Mouse (Mus musculus) liver, embryonic 13.5 days (tissue): ENCODE results near the gene Ugt1a6b. TPM values are rescaled to one million over a fixed set of nuclear protein-coding genes. Genes with fewer than 3 reads are reported as not detected.

ENCODE experiments used
- ATAC-seq: fragments of 200-750 bp; cut with Nextera tagmentation; 2 replicates; pipeline ENCODE4 v1.8.0; 2017; ENCODE audit warnings: low read depth, mild to moderate bottlenecking, moderate number of reproducible peaks, moderate library complexity
- DNase-seq: peaks from one replicate; pipeline ENCODE4 v3.0.0; 2022
- H3K27ac ChIP-seq: fragments of 300-500 bp; sonication (generic); 2 replicates; pipeline ENCODE4 v1.5.1; 2015; ENCODE audit warnings: moderate library complexity, mild to moderate bottlenecking, inconsistent platforms
- H3K27me3 ChIP-seq: fragments of 300-500 bp; sonication (generic); 2 replicates; pipeline ENCODE4 v1.6.1; 2015; ENCODE audit warnings: mild to moderate bottlenecking, inconsistent platforms
- H3K36me3 ChIP-seq: fragments of 300-500 bp; sonication (generic); 2 replicates; pipeline ENCODE4 v1.6.1; 2015; ENCODE audit warnings: mild to moderate bottlenecking, inconsistent platforms
- H3K4me1 ChIP-seq: fragments of 300-500 bp; sonication (generic); replicated peaks from 2 replicates; pipeline ENCODE4 v1.6.1; 2015; ENCODE audit warnings: inconsistent platforms
- H3K4me2 ChIP-seq: fragments of 300-500 bp; sonication (generic); 2 replicates; pipeline ENCODE4 v1.6.1; 2015; ENCODE audit warnings: inconsistent platforms, mild to moderate bottlenecking, moderate library complexity
- H3K4me3 ChIP-seq: fragments of 300-500 bp; sonication (generic); replicated peaks from 2 replicates; pipeline ENCODE4 v1.5.1; 2015; ENCODE audit warnings: mild to moderate bottlenecking, inconsistent platforms
- H3K9ac ChIP-seq: fragments of 300-500 bp; sonication (generic); 2 replicates; pipeline ENCODE4 v1.6.1; 2015; ENCODE audit warnings: mild to moderate bottlenecking, inconsistent platforms
- H3K9me3 ChIP-seq: fragments of 300-500 bp; sonication (generic); replicated peaks from 2 replicates; pipeline ENCODE4 v1.6.1; 2016; ENCODE audit warnings: inconsistent platforms
- whole genome bisulfite sequencing: fragments of 180-500 bp; shearing (Covaris S2); methylation state at CpG from one replicate; pipeline ENCODE4 v1.1.7; 2015; ENCODE audit not compliant: insufficient replicate concordance; 5-methylcytosine and 5-hydroxymethylcytosine counted together
- polyA plus RNA-seq: library from polyadenylated mRNA; unstranded; fragments of >200 nt; fragmentation: Nextera tagmentation; extraction: Ambion mirVana; gene quantifications from 2 replicates; pipeline ENCODE4 v1.2.1, GENCODE M21; 2015

Ugt1a6b gene
- polyA plus RNA-seq, 1 experiment from 2014 or later, result 2.1 TPM

DNA sequence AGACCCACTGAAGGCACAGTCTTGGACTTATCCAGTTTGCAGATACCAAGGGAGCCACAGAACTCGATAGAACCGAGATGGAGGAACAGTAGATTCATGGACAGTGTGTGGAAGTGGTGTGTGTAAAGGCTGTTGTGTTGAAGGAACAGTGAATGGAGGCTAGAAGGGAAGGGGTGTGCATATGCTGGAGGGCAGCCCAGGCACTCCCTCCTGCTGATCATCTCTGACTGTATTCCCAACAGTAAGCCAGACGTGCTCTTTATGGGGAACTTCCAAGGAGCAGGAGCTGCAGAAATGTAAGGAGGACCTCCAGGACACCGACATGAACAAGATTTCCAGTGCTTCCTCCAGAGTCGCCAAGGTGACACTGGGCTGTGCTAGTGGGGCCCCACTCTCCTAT lies 147.0 kb downstream of the Ugt1a6b start:
- Histone ChIP-seq H3K9me3 (peaks cover 74% of the 10 kb centered on the region), H3K4me2 (no peak overlapping the region), H3K4me1 (no peaks in the 10 kb centered on the region), H3K9ac (no peak overlapping the region), H3K27ac (no peak overlapping the region), H3K4me3 (no peak overlapping the region), H3K27me3 (no peaks in the 10 kb centered on the region), H3K36me3 (no peaks in the 10 kb centered on the region)
- ATAC-seq (no peak), DNase-seq (no peak)
- 57% methylated on average over 5 of the region's 5 CpGs for WGBS

DNA sequence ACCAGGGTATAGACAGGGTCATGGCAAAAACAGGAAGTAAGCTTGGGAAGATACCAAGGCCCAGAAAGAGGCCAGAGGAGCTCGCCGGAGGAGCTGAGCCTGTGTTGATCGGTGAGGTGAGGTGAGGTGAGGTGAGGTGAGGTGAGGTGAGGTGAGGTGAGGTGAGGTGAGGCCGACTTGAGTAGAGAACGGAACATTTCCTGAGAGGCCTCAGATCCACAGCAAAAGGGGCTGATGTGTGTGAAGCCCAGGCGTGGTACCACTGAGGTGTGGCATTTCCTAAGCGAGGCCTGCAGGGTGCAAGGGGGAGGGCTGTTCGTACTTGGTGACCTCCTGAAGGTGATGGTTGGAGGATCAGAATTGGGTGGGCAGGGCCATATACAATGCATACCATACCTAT lies 150.1 kb downstream of the Ugt1a6b start:
- ATAC-seq (no peak), DNase-seq (no peak)
- Histone ChIP-seq H3K9me3 (peaks cover 73% of the 10 kb centered on the region), H3K36me3 (no peaks in the 10 kb centered on the region), H3K27ac (no peak overlapping the region), H3K4me3 (no peak overlapping the region), H3K27me3 (no peaks in the 10 kb centered on the region), H3K4me2 (no peak overlapping the region), H3K9ac (no peak overlapping the region), H3K4me1 (no peaks in the 10 kb centered on the region)
- WGBS, result 59% methylated on average over 8 of the region's 8 CpGs

DNA sequence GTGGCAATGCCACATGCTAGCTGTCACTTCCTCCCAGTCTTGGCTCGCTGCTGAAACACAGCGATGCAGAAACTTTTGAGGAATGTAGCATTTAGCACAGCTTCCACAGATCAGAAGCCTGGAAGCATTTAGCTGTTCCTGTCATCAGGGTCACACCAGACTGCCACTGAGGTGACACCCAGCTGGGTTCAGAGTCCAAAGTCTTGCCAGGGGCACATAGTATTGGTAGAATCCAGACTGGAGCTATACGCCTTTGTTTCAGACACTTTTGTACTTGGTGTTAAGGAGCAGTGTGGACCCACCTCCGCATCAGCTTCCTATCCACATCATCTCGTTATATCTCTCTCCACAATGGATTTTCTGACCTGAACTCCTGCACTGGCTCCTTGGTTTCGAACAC lies 150.5 kb downstream of the Ugt1a6b start:
- H3K4me1 ChIP-seq, result no peaks in the 10 kb centered on the region
- peak; percentile 11; the same call in 1 of the 2 replicates for ATAC-seq
- H3K9ac ChIP-seq, result no peak overlapping the region
- no peak for DNase-seq
- H3K27me3 ChIP-seq, result no peaks in the 10 kb centered on the region
- H3K9me3 ChIP-seq, result peaks cover 70% of the 10 kb centered on the region
- 57% methylated on average over 6 of the region's 6 CpGs for WGBS
- H3K27ac ChIP-seq, result no peak overlapping the region
- H3K4me3 ChIP-seq, result no peak overlapping the region
- H3K4me2 ChIP-seq, result no peak overlapping the region
- H3K36me3 ChIP-seq, result no peaks in the 10 kb centered on the region

DNA sequence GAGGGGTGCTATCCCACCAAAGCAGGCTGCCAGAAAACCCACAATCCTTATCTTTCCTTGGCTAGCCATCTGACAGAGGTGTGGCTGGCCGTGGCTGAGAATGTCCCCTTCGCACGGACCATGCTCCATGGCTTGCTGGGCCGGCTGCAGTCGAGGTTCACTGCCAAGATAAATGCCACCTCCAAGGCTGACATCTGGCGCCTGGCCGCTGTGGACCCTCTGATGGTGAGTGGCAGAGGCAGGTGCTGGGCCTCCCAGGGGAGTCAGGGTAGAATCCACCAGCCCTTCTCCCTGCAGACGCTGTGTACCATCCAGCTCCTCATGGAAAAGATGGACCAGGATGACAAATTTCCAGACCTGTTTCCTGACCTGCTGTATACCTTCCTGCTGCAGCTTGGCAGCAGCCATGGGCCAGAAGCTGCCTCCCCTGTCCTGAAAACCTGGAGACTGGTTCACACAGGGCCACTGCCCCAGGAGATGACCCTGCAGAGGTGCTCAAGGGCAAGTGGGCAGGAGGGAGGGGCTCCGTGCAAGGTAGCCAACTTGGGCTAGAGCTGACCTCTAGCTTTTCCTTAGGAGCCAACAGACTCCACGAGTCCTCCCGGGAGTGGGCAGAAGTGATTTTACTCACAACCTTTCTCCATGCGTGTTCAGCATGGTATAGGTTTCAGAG lies 151.9 kb downstream of the Ugt1a6b start:
- H3K27me3 ChIP-seq, result no peaks in the 10 kb centered on the region
- DNase-seq (no peak), ATAC-seq (0 out of 2 replicates have a peak, but pooled peaks have one; percentile 6)
- WGBS, result 68% methylated on average over 12 of the region's 12 CpGs
- H3K36me3 ChIP-seq, result peaks cover 5% of the 10 kb centered on the region
- H3K4me2 ChIP-seq, result no peak overlapping the region
- peaks cover 59% of the 10 kb centered on the region for H3K9me3 ChIP-seq
- H3K27ac ChIP-seq, result no peak overlapping the region
- no peak overlapping the region for H3K4me3 ChIP-seq
- no peak overlapping the region for H3K9ac ChIP-seq
- H3K4me1 ChIP-seq, result peaks cover 9% of the 10 kb centered on the region

DNA sequence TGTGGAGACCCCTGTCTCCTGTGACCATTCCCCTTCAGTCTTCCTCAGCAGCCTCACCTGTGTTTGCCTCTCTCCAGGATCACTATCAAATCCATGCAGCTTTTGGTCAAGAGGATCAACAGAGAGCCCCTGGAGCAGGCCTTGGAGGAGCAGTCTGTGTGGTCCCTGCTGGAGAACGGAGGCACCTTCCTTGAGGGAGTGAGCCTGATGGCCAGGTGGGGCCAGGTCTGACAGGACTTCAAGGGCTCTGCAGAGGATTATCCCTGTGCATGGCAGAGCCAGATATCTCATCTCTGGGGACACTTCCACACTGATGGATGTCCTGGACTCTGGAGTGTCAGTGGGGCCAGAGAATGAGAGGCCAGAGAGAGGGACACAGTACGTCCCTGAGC lies 152.4 kb downstream of the Ugt1a6b start:
- DNase-seq (no peak), ATAC-seq (no peak)
- Histone ChIP-seq H3K9me3 (peaks cover 53% of the 10 kb centered on the region), H3K27ac (no peak overlapping the region), H3K4me1 (peaks cover 15% of the 10 kb centered on the region), H3K9ac (no peak overlapping the region), H3K27me3 (no peaks in the 10 kb centered on the region), H3K36me3 (peaks cover 10% of the 10 kb centered on the region), H3K4me2 (no peak overlapping the region), H3K4me3 (no peak overlapping the region)
- WGBS, result 45% methylated on average over 2 of the region's 2 CpGs

DNA sequence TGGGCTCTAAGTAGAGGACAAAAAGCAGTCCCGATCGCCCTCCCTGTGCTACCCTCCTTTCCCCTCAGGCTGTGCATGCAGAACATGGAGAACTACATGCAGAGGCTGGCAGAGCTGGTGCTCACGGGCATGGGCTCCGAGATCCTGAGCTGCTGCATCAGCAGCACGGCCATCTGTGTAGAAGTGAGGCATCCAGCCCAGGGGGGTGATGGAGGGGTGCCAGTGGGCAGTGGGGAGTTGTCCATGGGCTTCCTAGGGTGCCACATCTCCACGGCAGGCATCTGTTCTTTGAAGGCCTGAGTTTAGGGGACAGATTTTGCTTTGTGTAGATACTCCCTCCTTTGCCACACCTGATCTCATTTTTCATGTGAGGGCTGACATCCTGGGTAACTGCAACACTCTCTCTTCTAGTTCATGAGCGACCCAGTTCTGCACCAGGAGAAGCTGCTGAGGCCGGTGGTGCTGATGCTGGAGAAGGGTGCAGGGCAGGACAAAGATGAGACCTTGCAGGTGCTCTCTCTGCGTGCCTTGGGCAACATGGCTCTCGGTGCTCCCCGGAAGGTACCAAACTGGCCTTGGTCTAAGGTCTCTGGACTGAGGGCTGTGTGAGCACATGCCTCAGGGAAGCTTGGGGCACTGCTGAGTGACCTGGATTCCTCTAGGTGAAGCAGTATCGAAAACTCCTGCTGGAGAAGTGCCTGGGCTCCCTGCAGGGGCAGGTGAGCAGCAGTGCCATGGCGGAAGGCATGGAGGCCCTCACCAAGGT lies 153.1 kb downstream of the Ugt1a6b start:
- Histone ChIP-seq H3K4me1 (peaks cover 22% of the 10 kb centered on the region), H3K27ac (no peak overlapping the region), H3K4me2 (no peak overlapping the region), H3K4me3 (no peak overlapping the region), H3K27me3 (no peaks in the 10 kb centered on the region), H3K36me3 (peaks cover 17% of the 10 kb centered on the region), H3K9me3 (peaks cover 47% of the 10 kb centered on the region), H3K9ac (no peak overlapping the region)
- ATAC-seq (no peak), DNase-seq (no peak)
- 62% methylated on average over 13 of the region's 13 CpGs for WGBS

DNA sequence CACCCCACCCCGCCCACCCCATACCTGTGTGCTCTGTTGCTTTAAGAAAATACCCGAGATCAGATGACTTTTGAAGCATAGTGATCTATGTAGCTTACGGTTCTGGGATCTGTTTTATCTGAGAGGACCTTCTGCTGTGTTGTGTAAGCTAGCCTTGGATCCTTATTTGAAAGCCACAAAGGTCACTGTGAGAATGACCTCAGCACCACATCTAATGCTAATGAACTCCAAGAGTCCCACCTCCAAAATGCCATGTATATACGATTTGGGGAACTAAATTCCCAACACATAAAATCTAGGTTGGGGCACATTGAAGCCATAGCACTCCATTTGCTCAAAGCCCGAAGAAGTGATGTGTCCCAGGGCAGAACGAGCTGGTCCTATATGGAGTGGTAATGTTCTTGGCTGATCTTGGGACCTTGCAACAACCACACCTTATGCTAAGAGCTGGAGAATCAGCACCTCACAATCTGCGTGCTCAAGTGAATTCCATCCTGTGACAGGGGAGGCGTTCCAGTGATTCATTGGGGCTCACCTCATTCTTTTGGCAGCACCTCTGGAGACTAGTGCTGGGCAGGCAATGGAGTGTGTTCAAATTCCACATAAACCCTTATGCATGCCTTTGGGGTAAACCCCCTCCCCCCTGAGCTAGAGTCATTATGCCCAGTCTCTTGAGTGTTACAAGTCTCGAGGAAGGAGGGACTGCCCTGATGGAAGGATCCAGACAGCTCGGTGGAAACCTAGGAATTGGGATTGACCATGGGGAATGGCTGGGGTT lies 154.0 kb downstream of the Ugt1a6b start:
- Histone ChIP-seq H3K9ac (no peak overlapping the region), H3K4me3 (no peak overlapping the region), H3K9me3 (peaks cover 45% of the 10 kb centered on the region), H3K27me3 (no peaks in the 10 kb centered on the region), H3K36me3 (peaks cover 26% of the 10 kb centered on the region), H3K4me2 (no peak overlapping the region), H3K4me1 (peaks cover 30% of the 10 kb centered on the region), H3K27ac (no peak overlapping the region)
- DNase-seq (no peak), ATAC-seq (no peak)
- WGBS, result 60% methylated on average over 10 of the region's 10 CpGs

DNA sequence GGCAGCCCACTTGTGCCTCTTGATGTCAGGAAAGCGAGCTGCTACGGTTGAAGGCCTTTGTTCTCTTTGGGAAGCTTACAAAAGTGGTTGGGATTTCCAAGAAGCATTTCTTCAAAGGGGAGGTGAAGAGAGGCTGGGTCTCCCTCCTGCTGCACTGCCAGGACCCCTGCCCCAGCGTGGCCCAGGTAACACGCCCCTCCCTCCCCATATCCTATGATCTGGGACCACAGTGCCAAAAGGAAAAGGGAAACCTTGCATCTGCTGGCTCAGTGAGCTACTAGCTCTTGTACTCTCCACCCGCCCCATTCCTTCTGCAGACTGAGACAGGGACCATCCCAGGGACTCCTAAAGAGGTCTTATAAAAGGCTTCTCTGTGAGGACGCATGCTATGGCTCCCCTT lies 154.6 kb downstream of the Ugt1a6b start:
- no peak overlapping the region for H3K4me3 ChIP-seq
- ATAC-seq, result no peak
- no peak overlapping the region for H3K9ac ChIP-seq
- no peak overlapping the region for H3K4me2 ChIP-seq
- no peak for DNase-seq
- no peaks in the 10 kb centered on the region for H3K27me3 ChIP-seq
- peaks cover 32% of the 10 kb centered on the region for H3K36me3 ChIP-seq
- H3K27ac ChIP-seq, result no peak overlapping the region
- 68% methylated on average over 6 of the region's 6 CpGs for WGBS
- peaks cover 39% of the 10 kb centered on the region for H3K9me3 ChIP-seq
- H3K4me1 ChIP-seq, result peaks cover 36% of the 10 kb centered on the region

DNA sequence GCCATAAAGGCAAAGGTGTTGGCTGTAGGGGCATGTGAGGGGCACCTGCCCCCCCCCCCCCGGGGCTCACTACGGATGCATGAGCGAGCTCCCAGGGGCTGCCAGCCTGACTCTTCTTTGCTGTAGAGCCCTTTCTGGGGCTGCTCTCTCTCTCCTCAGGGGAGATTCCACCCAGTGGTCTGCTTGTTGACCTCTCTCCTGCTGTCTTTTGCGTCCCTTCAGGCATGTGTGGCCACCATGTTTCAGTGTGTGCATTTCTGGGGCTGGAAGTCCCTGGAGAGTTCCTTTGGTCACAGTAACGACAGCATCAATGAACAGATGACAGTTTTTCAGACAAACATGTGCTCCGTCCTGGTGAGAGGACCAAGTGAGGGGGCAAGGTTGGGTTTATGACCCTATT lies 155.3 kb downstream of the Ugt1a6b start:
- DNase-seq, result no peak
- Histone ChIP-seq H3K4me1 (peaks cover 39% of the 10 kb centered on the region), H3K4me2 (no peak overlapping the region), H3K27me3 (no peaks in the 10 kb centered on the region), H3K4me3 (no peak overlapping the region), H3K36me3 (peaks cover 39% of the 10 kb centered on the region), H3K9ac (no peak overlapping the region), H3K27ac (no peak overlapping the region), H3K9me3 (peaks cover 36% of the 10 kb centered on the region)
- ATAC-seq, result no peak
- WGBS, result 57% methylated on average over 6 of the region's 6 CpGs

DNA sequence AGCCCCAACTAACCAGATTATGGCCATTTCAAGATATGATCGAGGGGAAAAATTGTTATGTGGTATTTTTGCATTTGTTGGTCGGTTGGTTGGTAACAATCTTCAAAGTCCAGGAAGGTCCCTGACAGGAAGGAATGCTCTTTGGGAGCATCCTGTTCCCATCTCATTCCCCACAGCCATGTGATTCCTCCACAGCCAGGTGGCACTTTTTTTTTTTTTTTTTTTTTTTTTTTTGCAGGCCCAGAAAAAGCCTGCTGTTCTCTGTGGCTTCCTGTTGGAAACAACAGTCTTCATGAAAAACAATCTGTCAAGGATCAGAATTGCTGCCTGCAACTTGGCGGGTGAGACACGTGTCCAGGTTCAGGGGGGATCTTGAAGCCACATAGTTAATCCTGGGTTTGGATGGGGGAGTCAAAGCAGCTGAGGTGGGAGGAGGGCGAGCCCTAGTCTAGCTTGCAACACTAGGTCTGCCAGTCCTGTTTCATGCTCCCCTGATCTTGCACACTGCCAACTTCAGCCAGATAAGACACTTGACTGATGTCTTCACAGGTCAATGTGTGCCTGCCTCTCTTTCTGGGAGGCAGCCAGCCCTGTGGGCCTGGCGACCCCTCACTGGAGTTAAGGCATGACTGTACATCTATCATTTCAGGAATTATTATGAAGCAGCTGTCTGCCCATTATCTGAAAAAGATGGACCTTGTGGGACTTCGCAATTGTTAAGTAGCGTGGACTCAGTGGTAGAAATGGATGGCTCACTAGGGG lies 156.0 kb downstream of the Ugt1a6b start:
- Histone ChIP-seq H3K9ac (no peak overlapping the region), H3K36me3 (peaks cover 46% of the 10 kb centered on the region), H3K27ac (no peak overlapping the region), H3K4me2 (no peak overlapping the region), H3K4me3 (no peak overlapping the region), H3K9me3 (peaks cover 36% of the 10 kb centered on the region), H3K27me3 (no peaks in the 10 kb centered on the region), H3K4me1 (peaks cover 39% of the 10 kb centered on the region)
- 52% methylated on average over 8 of the region's 8 CpGs for WGBS
- peak; percentile 4; the same call in 1 of the 2 replicates for ATAC-seq
- DNase-seq, result no peak

DNA sequence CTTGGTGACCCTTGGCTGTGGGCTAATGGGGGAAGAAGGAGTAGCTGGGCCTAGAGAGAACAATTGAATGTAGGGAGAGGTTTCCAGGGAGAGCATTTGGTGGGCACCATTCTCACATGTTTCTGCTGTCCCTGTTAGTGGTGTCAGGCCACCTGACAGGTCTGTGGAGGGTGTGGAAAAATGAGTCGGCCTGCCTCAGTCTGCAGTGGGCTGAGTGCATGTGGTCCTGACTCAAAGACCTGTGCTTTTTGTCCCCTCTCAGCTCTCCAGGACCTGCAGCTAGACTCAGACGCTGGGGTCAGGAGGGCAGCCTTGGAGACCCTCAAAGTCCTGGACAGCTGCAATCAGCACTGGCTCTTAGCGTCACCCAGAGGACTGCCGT lies 156.6 kb downstream of the Ugt1a6b start:
- H3K9ac ChIP-seq, result no peak overlapping the region
- H3K4me1 ChIP-seq, result peaks cover 39% of the 10 kb centered on the region
- H3K9me3 ChIP-seq, result peaks cover 32% of the 10 kb centered on the region
- DNase-seq (no peak), ATAC-seq (peak; percentile 1; the same call in 1 of the 2 replicates)
- H3K4me2 ChIP-seq, result no peak overlapping the region
- WGBS, result 73% methylated on average over 4 of the region's 4 CpGs
- no peak overlapping the region for H3K4me3 ChIP-seq
- H3K27ac ChIP-seq, result peak overlapping the region; percentile 0; the same call in 1 of the 2 replicates
- peaks cover 52% of the 10 kb centered on the region for H3K36me3 ChIP-seq
- no peaks in the 10 kb centered on the region for H3K27me3 ChIP-seq
